Mouse (Mus musculus): Measurements from ENCODE around the gene Rab3il1. TPM values are rescaled to one million over a fixed set of nuclear protein-coding genes. Genes with fewer than 3 reads are reported as not detected.

The Rab3il1 gene
- polyA plus RNA-seq, 1 experiment: 4.1 TPM

GRCm38 (mm10) chr19:9980258-9980657 is 21.2 kb upstream of the Rab3il1 start, which contains the start of gene Fth1:
Gene Fth1 (plus strand): TSS chr19:9980598.
- peak within 1 kb of the TSS; percentile 6; the same call in 1 of the 2 replicates for H3K9ac ChIP-seq (ENCODE audit: low read depth, poor library complexity, severe bottlenecking)
- H3K27ac ChIP-seq (ENCODE audit: insufficient read depth, low read length): no peak within 1 kb of the TSS
- TF ChIP-seq CTCF (IDR thresholded peaks at IDR 0.05; ENCODE audit: low read depth, low read length): no peak
- no peak for TF ChIP-seq POLR2A (IDR thresholded peaks at IDR 0.05; ENCODE audit: insufficient read depth, low read length)
- TF ChIP-seq EP300 (IDR thresholded peaks at IDR 0.05; ENCODE audit: insufficient read depth, low read depth, low read length): no peak
- H3K27me3 ChIP-seq (ENCODE audit: control insufficient read depth, insufficient read depth, low read length, poor library complexity, severe bottlenecking): no peaks in the 10 kb centered on the region
- no peaks in the 10 kb centered on the region for H3K9me3 ChIP-seq (replicated peaks; ENCODE audit: control insufficient read depth, insufficient read depth, low read length, poor library complexity, severe bottlenecking)
- H3K4me3 ChIP-seq (ENCODE audit: low read depth, low read length): no peak within 1 kb of the TSS
- peaks cover 9% of the 10 kb centered on the region for H3K4me1 ChIP-seq (ENCODE audit: control insufficient read depth, insufficient read depth, low read length)
- peaks cover 16% of the 10 kb centered on the region for H3K36me3 ChIP-seq (ENCODE audit: control insufficient read depth, insufficient read depth, low read length, poor library complexity, severe bottlenecking)

- TF ChIP-seq CTCF (IDR thresholded peaks at IDR 0.05; ENCODE audit: low read depth, low read length): no peak
- TF ChIP-seq EP300 (IDR thresholded peaks at IDR 0.05; ENCODE audit: insufficient read depth, low read depth, low read length): no peak
- no peak for TF ChIP-seq POLR2A (IDR thresholded peaks at IDR 0.05; ENCODE audit: insufficient read depth, low read length)
- no peaks in the 10 kb centered on the region for H3K9me3 ChIP-seq (replicated peaks; ENCODE audit: control insufficient read depth, insufficient read depth, low read length, poor library complexity, severe bottlenecking)
Observed at GRCm38 (mm10) chr19:9981621-9982020, 19.8 kb upstream of the Rab3il1 start.

GRCm38 (mm10) chr19:9982151-9982851 is 19.2 kb upstream of the Rab3il1 start:
- Histone ChIP-seq H3K4me1 (ENCODE audit: control insufficient read depth, insufficient read depth, low read length) (peaks cover 6% of the 10 kb centered on the region), H3K4me3 (ENCODE audit: low read depth, low read length) (peak overlapping the region; percentile 98), H3K9ac (ENCODE audit: low read depth, poor library complexity, severe bottlenecking) (peak overlapping the region; percentile 72), H3K27ac (ENCODE audit: insufficient read depth, low read length) (peak overlapping the region; percentile 52), H3K9me3 (replicated peaks; ENCODE audit: control insufficient read depth, insufficient read depth, low read length, poor library complexity, severe bottlenecking) (no peaks in the 10 kb centered on the region), H3K27me3 (ENCODE audit: control insufficient read depth, insufficient read depth, low read length, poor library complexity, severe bottlenecking) (no peaks in the 10 kb centered on the region), H3K36me3 (ENCODE audit: control insufficient read depth, insufficient read depth, low read length, poor library complexity, severe bottlenecking) (peaks cover 21% of the 10 kb centered on the region)
- TF ChIP-seq CTCF (IDR thresholded peaks at IDR 0.05; ENCODE audit: low read depth, low read length) (no peak), POLR2A (IDR thresholded peaks at IDR 0.05; ENCODE audit: insufficient read depth, low read length) (peak; percentile 65), EP300 (IDR thresholded peaks at IDR 0.05; ENCODE audit: insufficient read depth, low read depth, low read length) (peak; percentile 65; the same call in 1 of the 2 replicates)

More at GRCm38 (mm10) chr19:9981621-9982020, 19.8 kb upstream of the Rab3il1 start:
- Histone ChIP-seq H3K36me3 (ENCODE audit: control insufficient read depth, insufficient read depth, low read length, poor library complexity, severe bottlenecking) (peaks cover 21% of the 10 kb centered on the region), H3K27me3 (ENCODE audit: control insufficient read depth, insufficient read depth, low read length, poor library complexity, severe bottlenecking) (no peaks in the 10 kb centered on the region), H3K9ac (ENCODE audit: low read depth, poor library complexity, severe bottlenecking) (peak overlapping the region; percentile 72), H3K4me1 (ENCODE audit: control insufficient read depth, insufficient read depth, low read length) (peaks cover 9% of the 10 kb centered on the region), H3K4me3 (ENCODE audit: low read depth, low read length) (no peak overlapping the region; the same call in 1 of the 2 replicates), H3K27ac (ENCODE audit: insufficient read depth, low read length) (peak overlapping the region; percentile 52)

- H3K4me3 ChIP-seq (ENCODE audit: low read depth, low read length): peak overlapping the region; percentile 98
- TF ChIP-seq CTCF (IDR thresholded peaks at IDR 0.05; ENCODE audit: low read depth, low read length) (no peak), POLR2A (IDR thresholded peaks at IDR 0.05; ENCODE audit: insufficient read depth, low read length) (no peak), EP300 (IDR thresholded peaks at IDR 0.05; ENCODE audit: insufficient read depth, low read depth, low read length) (no peak)
- no peaks in the 10 kb centered on the region for H3K27me3 ChIP-seq (ENCODE audit: control insufficient read depth, insufficient read depth, low read length, poor library complexity, severe bottlenecking)
- H3K9ac ChIP-seq (ENCODE audit: low read depth, poor library complexity, severe bottlenecking): peak overlapping the region; percentile 72
- H3K27ac ChIP-seq (ENCODE audit: insufficient read depth, low read length): peak overlapping the region; percentile 21; the same call in 1 of the 2 replicates
- no peaks in the 10 kb centered on the region for H3K9me3 ChIP-seq (replicated peaks; ENCODE audit: control insufficient read depth, insufficient read depth, low read length, poor library complexity, severe bottlenecking)
- H3K4me1 ChIP-seq (ENCODE audit: control insufficient read depth, insufficient read depth, low read length): peaks cover 6% of the 10 kb centered on the region
- peaks cover 21% of the 10 kb centered on the region for H3K36me3 ChIP-seq (ENCODE audit: control insufficient read depth, insufficient read depth, low read length, poor library complexity, severe bottlenecking)
Observed at GRCm38 (mm10) chr19:9982852-9983542, 18.5 kb upstream of the Rab3il1 start.

GRCm38 (mm10) chr19:9984111-9985055 is 17.1 kb upstream of the Rab3il1 start:
- H3K36me3 ChIP-seq (ENCODE audit: control insufficient read depth, insufficient read depth, low read length, poor library complexity, severe bottlenecking): peaks cover 21% of the 10 kb centered on the region
- no peaks in the 10 kb centered on the region for H3K9me3 ChIP-seq (replicated peaks; ENCODE audit: control insufficient read depth, insufficient read depth, low read length, poor library complexity, severe bottlenecking)
- H3K9ac ChIP-seq (ENCODE audit: low read depth, poor library complexity, severe bottlenecking): peak overlapping the region; percentile 35; the same call in 1 of the 2 replicates
- no peaks in the 10 kb centered on the region for H3K4me1 ChIP-seq (ENCODE audit: control insufficient read depth, insufficient read depth, low read length)
- no peak overlapping the region for H3K27ac ChIP-seq (ENCODE audit: insufficient read depth, low read length)
- peak overlapping the region; percentile 17 for H3K4me3 ChIP-seq (ENCODE audit: low read depth, low read length)
- H3K27me3 ChIP-seq (ENCODE audit: control insufficient read depth, insufficient read depth, low read length, poor library complexity, severe bottlenecking): no peaks in the 10 kb centered on the region
- TF ChIP-seq CTCF (IDR thresholded peaks at IDR 0.05; ENCODE audit: low read depth, low read length): no peak
- no peak for TF ChIP-seq POLR2A (IDR thresholded peaks at IDR 0.05; ENCODE audit: insufficient read depth, low read length)
- TF ChIP-seq EP300 (IDR thresholded peaks at IDR 0.05; ENCODE audit: insufficient read depth, low read depth, low read length): no peak

Measured in ES-Bruce4 (cell line).